In the genomic region with DNA sequence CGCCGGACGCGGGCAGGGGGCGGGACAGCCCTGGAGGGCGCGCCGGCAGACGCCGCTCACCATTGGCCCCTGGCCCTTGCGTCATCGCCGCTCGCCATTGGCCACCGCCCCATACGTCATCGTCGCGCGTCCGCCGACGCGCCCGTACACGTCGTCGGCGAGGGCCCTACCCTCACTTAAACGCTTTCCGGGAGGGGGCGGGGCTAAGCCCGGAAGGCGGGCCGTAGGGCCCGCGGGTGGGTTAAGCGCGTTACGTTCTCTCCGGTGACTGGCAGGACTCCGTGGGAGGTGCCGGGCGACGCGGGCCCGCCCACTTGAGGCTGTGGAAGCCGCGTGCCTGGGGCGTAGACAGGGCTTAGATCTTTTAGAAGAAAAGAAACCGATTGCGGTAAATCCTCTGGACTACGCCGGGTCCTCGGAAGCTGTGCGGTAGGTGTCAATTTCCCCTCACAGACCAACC, we compare ENCODE assay signal across 8 mouse cellular contexts. TPM values are rescaled to one million over a fixed set of nuclear protein-coding genes. Genes with fewer than 3 reads are reported as not detected.
DNase-seq lines count a peak whose midpoint lies in the region; ATAC-seq and TF ChIP-seq lines count a peak whose summit lies in the region.

No protein-coding gene starts in this region.

- H3K27me3 ChIP-seq in forebrain, embryonic 10.5 days (ENCODE audit: poor library complexity, severe bottlenecking) = no peaks in the 10 kb centered on the region
- H3K27me3 ChIP-seq in heart, embryonic 15.5 days = no peaks in the 10 kb centered on the region
- no peaks in the 10 kb centered on the region for H3K27me3 ChIP-seq in liver, embryonic 14.5 days (ENCODE audit: control insufficient read depth, insufficient read depth, low read length)
- H3K27me3 ChIP-seq in neural tube, embryonic 11.5 days (ENCODE audit: control insufficient read depth, insufficient read depth, low read length) = no peaks in the 10 kb centered on the region
- no peaks in the 10 kb centered on the region for H3K27me3 ChIP-seq in stomach, postnatal 0 days (ENCODE audit: control insufficient read depth, insufficient read depth, low read length)

- peak overlapping the region; percentile 81 for H3K9ac ChIP-seq in heart, embryonic 15.5 days
- H3K9ac ChIP-seq in liver, embryonic 14.5 days (replicated peaks) = peak overlapping the region; percentile 89
- peak overlapping the region; percentile 81 for H3K9ac ChIP-seq in neural tube, embryonic 11.5 days (ENCODE audit: low read length)
- H3K9ac ChIP-seq in stomach, postnatal 0 days (ENCODE audit: low read length) = peak overlapping the region; percentile 89

- no peak for TF ChIP-seq EP300 in liver, embryonic 14.5 days (IDR thresholded peaks at IDR 0.05; ENCODE audit: low read depth)
- no peak for TF ChIP-seq EP300 in stomach, postnatal 0 days (optimal IDR thresholded peaks at IDR 0.05)

- peak overlapping the region; percentile 89 for H3K4me2 ChIP-seq in heart, embryonic 15.5 days
- peak overlapping the region; percentile 97 for H3K4me2 ChIP-seq in liver, embryonic 14.5 days (ENCODE audit: low read depth)
- H3K4me2 ChIP-seq in neural tube, embryonic 11.5 days (ENCODE audit: low read depth) = peak overlapping the region; percentile 92
- peak overlapping the region; percentile 77 for H3K4me2 ChIP-seq in stomach, postnatal 0 days (replicated peaks; ENCODE audit: low read depth)

- H3K27ac ChIP-seq in forebrain, embryonic 10.5 days = peak overlapping the region; percentile 88
- H3K27ac ChIP-seq in heart, embryonic 15.5 days = peak overlapping the region; percentile 80
- peak overlapping the region; percentile 59 for H3K27ac ChIP-seq in liver, embryonic 14.5 days
- peak overlapping the region; percentile 47 for H3K27ac ChIP-seq in neural tube, embryonic 11.5 days (ENCODE audit: low read depth, low read length)
- H3K27ac ChIP-seq in stomach, postnatal 0 days (replicated peaks) = peak overlapping the region; percentile 90

- DNase-seq in CD8-positive naive resting alpha-beta T cell, adult 2 months (ENCODE audit: low read depth in 2 of 2, low spot score in 2 of 2) = peak; percentile 98 to 99
- DNase-seq in c-Kit-positive CD71-negative TER-119-negative erythroid progenitor cells, embryonic 14.5 days (ENCODE audit: low read depth) = peak; percentile 98
- DNase-seq in forebrain, embryonic 10.5 days (ENCODE audit: extremely low spot score, low spot score) = peak; percentile 99
- peak; percentile 99 to 100 for DNase-seq in kidney, postnatal 25 days
- peak; percentile 98 to 99 (median 98) for DNase-seq in liver, embryonic 14.5 days (ENCODE audit: low read depth in 3 of 3, low spot score in 3 of 3)
- DNase-seq in neural tube, embryonic 11.5 days (ENCODE audit: low spot score) = peak; percentile 100
- DNase-seq in stomach, postnatal 0 days (ENCODE audit: low spot score) = peak; percentile 100

- ATAC-seq in heart, embryonic 15.5 days (replicated peaks; ENCODE audit: insufficient number of reproducible peaks, insufficient read depth, low FRiP score, low read depth) = peak; percentile 97
- ATAC-seq in liver, embryonic 14.5 days (ENCODE audit: insufficient read depth) = peak; percentile 98
- peak; percentile 97 for ATAC-seq in neural tube, embryonic 11.5 days (ENCODE audit: insufficient read depth, low FRiP score, low TSS enrichment)
- ATAC-seq in stomach, postnatal 0 days (ENCODE audit: low FRiP score, low TSS enrichment) = peak; percentile 98

- H3K4me1 ChIP-seq in forebrain, embryonic 10.5 days = peaks cover 54% of the 10 kb centered on the region
- peaks cover 32% of the 10 kb centered on the region for H3K4me1 ChIP-seq in heart, embryonic 15.5 days (replicated peaks)
- H3K4me1 ChIP-seq in liver, embryonic 14.5 days (replicated peaks; ENCODE audit: control insufficient read depth in 2 of 2, insufficient read depth in 2 of 2, low read length in 1 of 2) = peaks cover 9 to 17% of the 10 kb centered on the region in 2 experiments
- H3K4me1 ChIP-seq in neural tube, embryonic 11.5 days (ENCODE audit: control insufficient read depth, insufficient read depth, low read length) = peaks cover 17% of the 10 kb centered on the region
- peaks cover 4% of the 10 kb centered on the region; the same call in 1 of the 2 replicates for H3K4me1 ChIP-seq in stomach, postnatal 0 days (replicated peaks; ENCODE audit: control insufficient read depth, insufficient read depth)

- TF ChIP-seq CTCF in liver, embryonic 14.5 days (IDR thresholded peaks at IDR 0.05; ENCODE audit: low read depth) = no peak
- TF ChIP-seq CTCF in stomach, postnatal 0 days (IDR thresholded peaks at IDR 0.05; ENCODE audit: low read depth) = no peak; the same call in 1 of the 2 replicates

- under 1% methylated on average over 56 of the region's 56 CpGs for WGBS in forebrain, embryonic 10.5 days
- WGBS in heart, embryonic 15.5 days = under 1% methylated on average over 56 of the region's 56 CpGs
- WGBS in liver, embryonic 14.5 days (ENCODE audit: insufficient replicate concordance) = under 1% methylated on average over 46 of the region's 56 CpGs
- under 1% methylated on average over 50 of the region's 56 CpGs for WGBS in neural tube, embryonic 11.5 days
- under 1% methylated on average over 53 of the region's 56 CpGs for WGBS in stomach, postnatal 0 days

- H3K9me3 ChIP-seq in forebrain, embryonic 10.5 days = no peaks in the 10 kb centered on the region
- H3K9me3 ChIP-seq in heart, embryonic 15.5 days (replicated peaks) = no peaks in the 10 kb centered on the region
- no peaks in the 10 kb centered on the region for H3K9me3 ChIP-seq in liver, embryonic 14.5 days (ENCODE audit: control insufficient read depth, low read length)
- H3K9me3 ChIP-seq in neural tube, embryonic 11.5 days (ENCODE audit: control insufficient read depth, low read length) = no peaks in the 10 kb centered on the region
- no peaks in the 10 kb centered on the region for H3K9me3 ChIP-seq in stomach, postnatal 0 days (ENCODE audit: control insufficient read depth, low read length)

- peak overlapping the region; percentile 94 for H3K4me3 ChIP-seq in forebrain, embryonic 10.5 days
- peak overlapping the region; percentile 81 for H3K4me3 ChIP-seq in heart, embryonic 15.5 days
- peak overlapping the region; percentile 90 to 94 for H3K4me3 ChIP-seq in liver, embryonic 14.5 days (ENCODE audit: insufficient read depth in 1 of 2, low read depth in 2 of 2, low read length in 2 of 2)
- H3K4me3 ChIP-seq in neural tube, embryonic 11.5 days (ENCODE audit: low read depth, low read length) = peak overlapping the region; percentile 91
- peak overlapping the region; percentile 86 for H3K4me3 ChIP-seq in stomach, postnatal 0 days (ENCODE audit: low read depth, low read length)

- peaks cover 65% of the 10 kb centered on the region for H3K36me3 ChIP-seq in forebrain, embryonic 10.5 days (replicated peaks)
- peaks cover 23% of the 10 kb centered on the region for H3K36me3 ChIP-seq in heart, embryonic 15.5 days
- peaks cover 25% of the 10 kb centered on the region for H3K36me3 ChIP-seq in liver, embryonic 14.5 days (replicated peaks; ENCODE audit: control insufficient read depth, insufficient read depth, low read depth)
- H3K36me3 ChIP-seq in neural tube, embryonic 11.5 days (ENCODE audit: control insufficient read depth, insufficient read depth, low read length) = peaks cover 9% of the 10 kb centered on the region
- H3K36me3 ChIP-seq in stomach, postnatal 0 days (ENCODE audit: control insufficient read depth, insufficient read depth, low read length) = peaks cover 11% of the 10 kb centered on the region

RNA-seq across cellular contexts. Expression of a gene that starts 0.2 kb away (rescaled TPM):
- 14.0 and 15.3 TPM in 2 replicates for polyA plus RNA-seq in forebrain, embryonic 10.5 days (2016; fragmentation: Nextera tagmentation; extraction: Ambion mirVana)
- polyA plus RNA-seq in heart, embryonic 15.5 days (2015; fragmentation: Nextera tagmentation; extraction: Ambion mirVana) = 12.7 and 18.6 TPM in 2 replicates
- 7.9 and 8.9 TPM in 2 replicates for polyA plus RNA-seq in liver, embryonic 14.5 days (2012; rRNA removed)
- 4.1 and 4.3 TPM in 2 replicates for polyA plus RNA-seq in liver, embryonic 14.5 days (2014; fragmentation: Nextera tagmentation; extraction: Ambion mirVana)
- polyA plus RNA-seq in neural tube, embryonic 11.5 days (2014; fragmentation: Nextera tagmentation; extraction: Ambion mirVana) = 13.6 and 14.6 TPM in 2 replicates
- polyA plus RNA-seq in stomach, postnatal 0 days (2015; fragmentation: Nextera tagmentation; extraction: Ambion mirVana) = 8.5 TPM in 2 replicates

RNA-seq across cellular contexts. Expression of a gene that starts 17.6 kb away (rescaled TPM):
- 108 and 114 TPM in 2 replicates for polyA plus RNA-seq in forebrain, embryonic 10.5 days (2016; fragmentation: Nextera tagmentation; extraction: Ambion mirVana)
- 36.1 and 44.9 TPM in 2 replicates for polyA plus RNA-seq in heart, embryonic 15.5 days (2015; fragmentation: Nextera tagmentation; extraction: Ambion mirVana)
- 25.4 and 28.8 TPM in 2 replicates for polyA plus RNA-seq in liver, embryonic 14.5 days (2012; rRNA removed)
- polyA plus RNA-seq in liver, embryonic 14.5 days (2014; fragmentation: Nextera tagmentation; extraction: Ambion mirVana) = 19.9 and 22.6 TPM in 2 replicates
- polyA plus RNA-seq in neural tube, embryonic 11.5 days (2014; fragmentation: Nextera tagmentation; extraction: Ambion mirVana) = 78.6 and 81.6 TPM in 2 replicates
- polyA plus RNA-seq in stomach, postnatal 0 days (2015; fragmentation: Nextera tagmentation; extraction: Ambion mirVana) = 15.6 and 19.2 TPM in 2 replicates

RNA-seq across cellular contexts. Expression of a gene that starts 49.0 kb away (rescaled TPM):
- 13.6 and 14.3 TPM in 2 replicates for polyA plus RNA-seq in forebrain, embryonic 10.5 days (2016; fragmentation: Nextera tagmentation; extraction: Ambion mirVana)
- 8.6 and 11.0 TPM in 2 replicates for polyA plus RNA-seq in heart, embryonic 15.5 days (2015; fragmentation: Nextera tagmentation; extraction: Ambion mirVana)
- polyA plus RNA-seq in liver, embryonic 14.5 days (2012; rRNA removed) = 1.8 and 3.2 TPM in 2 replicates
- 2.2 and 2.4 TPM in 2 replicates for polyA plus RNA-seq in liver, embryonic 14.5 days (2014; fragmentation: Nextera tagmentation; extraction: Ambion mirVana)
- 13.3 and 15.4 TPM in 2 replicates for polyA plus RNA-seq in neural tube, embryonic 11.5 days (2014; fragmentation: Nextera tagmentation; extraction: Ambion mirVana)
- 4.2 and 5.4 TPM in 2 replicates for polyA plus RNA-seq in stomach, postnatal 0 days (2015; fragmentation: Nextera tagmentation; extraction: Ambion mirVana)

RNA-seq across cellular contexts. Expression of a gene that starts 49.0 kb away (rescaled TPM):
- polyA plus RNA-seq in forebrain, embryonic 10.5 days (2016; fragmentation: Nextera tagmentation; extraction: Ambion mirVana) = 1.1 and 1.5 TPM in 2 replicates
- 1.1 and 1.2 TPM in 2 replicates for polyA plus RNA-seq in heart, embryonic 15.5 days (2015; fragmentation: Nextera tagmentation; extraction: Ambion mirVana)
- 0.09 and 0.21 TPM in 2 replicates for polyA plus RNA-seq in liver, embryonic 14.5 days (2012; rRNA removed)
- 0.53 and 0.83 TPM in 2 replicates for polyA plus RNA-seq in liver, embryonic 14.5 days (2014; fragmentation: Nextera tagmentation; extraction: Ambion mirVana)
- polyA plus RNA-seq in neural tube, embryonic 11.5 days (2014; fragmentation: Nextera tagmentation; extraction: Ambion mirVana) = 1.2 and 1.9 TPM in 2 replicates
- 5.4 TPM in 2 replicates for polyA plus RNA-seq in stomach, postnatal 0 days (2015; fragmentation: Nextera tagmentation; extraction: Ambion mirVana)

RNA-seq across cellular contexts. Expression of a gene that starts 55.4 kb away (rescaled TPM):
- polyA plus RNA-seq in forebrain, embryonic 10.5 days (2016; fragmentation: Nextera tagmentation; extraction: Ambion mirVana) = 19.4 and 20.1 TPM in 2 replicates
- 8.8 and 11.5 TPM in 2 replicates for polyA plus RNA-seq in heart, embryonic 15.5 days (2015; fragmentation: Nextera tagmentation; extraction: Ambion mirVana)
- 4.6 TPM in 2 replicates for polyA plus RNA-seq in liver, embryonic 14.5 days (2012; rRNA removed)
- polyA plus RNA-seq in liver, embryonic 14.5 days (2014; fragmentation: Nextera tagmentation; extraction: Ambion mirVana) = 5.5 and 6.2 TPM in 2 replicates
- polyA plus RNA-seq in neural tube, embryonic 11.5 days (2014; fragmentation: Nextera tagmentation; extraction: Ambion mirVana) = 14.6 and 16.6 TPM in 2 replicates
- 7.1 and 7.4 TPM in 2 replicates for polyA plus RNA-seq in stomach, postnatal 0 days (2015; fragmentation: Nextera tagmentation; extraction: Ambion mirVana)

Comparison
In these comparisons a context has a peak if more than half of its experiments do, and no peak if none do; other contexts are left out.
1. Peak in every context shown above with its lines: DNase-seq, ATAC-seq, H3K4me3 ChIP-seq and H3K27ac ChIP-seq.